Mouse (Mus musculus) embryonic fibroblast, embryonic 13.5 days (primary cell): ENCODE data around the gene Olfr1494.

Source experiments
- CTCF ChIP-seq: IDR thresholded peaks from 2 replicates; pipeline ENCODE4 v1.5.1; 2011; ENCODE audit warnings: mild to moderate bottlenecking, control low read depth, low read length, moderate library complexity, borderline replicate concordance; ENCODE audit not compliant: insufficient read depth
- POLR2A ChIP-seq: IDR thresholded peaks from 2 replicates; pipeline ENCODE4 v1.6.1; 2011; ENCODE audit warnings: low read depth, mild to moderate bottlenecking, control low read depth, low read length, moderate library complexity

- TF ChIP-seq POLR2A (no peak), CTCF (no peak)
Observed at GRCm38 (mm10) chr19:13722978-13723377, 16.6 kb upstream of the Olfr1494 start, which contains the start of gene Olfr1493-ps1.
